Mouse (Mus musculus) heart, postnatal 0 days (tissue): Measurements from ENCODE around the gene Hsd17b14.

Experiments
- CTCF ChIP-seq: IDR thresholded peaks from 2 replicates; pipeline ENCODE4 v1.5.1; 2016; ENCODE audit warnings: antibody characterized with exemption, control low read depth, low read depth
- EP300 ChIP-seq: IDR thresholded peaks from 2 replicates; pipeline ENCODE4 v1.6.1; 2016; ENCODE audit warnings: antibody characterized with exemption, low read depth

GRCm38 (mm10) chr7:45589898-45590297 is 35.2 kb downstream of the Hsd17b14 start:
- TF ChIP-seq EP300 (no peak), CTCF (no peak)
